Mouse (Mus musculus): ENCODE results near the gene Hmcn2. TPM values are rescaled to one million over a fixed set of nuclear protein-coding genes. Genes with fewer than 3 reads are reported as not detected.

Hmcn2 gene
- polyA plus RNA-seq, 1 experiment from 2014 or later, result 0.06 TPM

- Histone ChIP-seq H3K9me3 (replicated peaks) (no peaks in the 10 kb centered on the region), H3K4me3 (no peak overlapping the region), H3K4me2 (no peak overlapping the region), H3K27me3 (no peaks in the 10 kb centered on the region), H3K27ac (no peak overlapping the region), H3K36me3 (ENCODE audit: poor library complexity, severe bottlenecking) (peaks cover 90% of the 10 kb centered on the region), H3K4me1 (peaks cover 6% of the 10 kb centered on the region; the same call in 1 of the 2 replicates), H3K9ac (no peak overlapping the region)
- 93% methylated on average over 5 of the region's 5 CpGs for WGBS
- ATAC-seq, result no peak
Observed at GRCm38 (mm10) chr2:31284531-31284930, 29.7 kb upstream of the Hmcn2 start.

- H3K27ac ChIP-seq, result no peak overlapping the region
- H3K27me3 ChIP-seq, result no peaks in the 10 kb centered on the region
- H3K9me3 ChIP-seq (replicated peaks), result no peaks in the 10 kb centered on the region
- no peak overlapping the region for H3K4me3 ChIP-seq
- peaks cover 71% of the 10 kb centered on the region for H3K36me3 ChIP-seq (ENCODE audit: poor library complexity, severe bottlenecking)
- no peak for ATAC-seq
- H3K9ac ChIP-seq, result no peak overlapping the region
- WGBS, result 5% methylated on average over 6 of the region's 6 CpGs
- no peak overlapping the region for H3K4me2 ChIP-seq
- H3K4me1 ChIP-seq, result no peaks in the 10 kb centered on the region
Observed at GRCm38 (mm10) chr2:31291421-31291820, 22.8 kb upstream of the Hmcn2 start.

DNA sequence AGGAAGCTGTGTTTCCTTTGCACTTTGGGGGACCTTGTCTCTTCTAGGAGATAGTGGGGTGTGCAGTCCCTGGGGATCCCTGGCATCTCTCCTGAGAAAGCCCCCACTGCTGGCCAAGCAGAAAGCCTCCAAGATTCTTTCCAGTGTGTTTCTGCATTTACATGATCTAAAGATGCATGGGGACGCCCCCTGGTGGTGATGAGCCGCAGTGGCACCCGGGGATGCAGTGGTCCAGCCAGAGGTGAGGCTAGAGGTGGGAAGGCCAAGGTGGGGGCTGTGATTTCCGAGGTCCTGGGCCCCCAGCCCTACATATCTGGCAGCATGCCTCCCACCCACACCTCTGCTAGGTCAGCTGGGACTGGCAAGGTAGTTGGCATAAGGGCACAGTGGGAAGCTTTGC, 19.2 kb upstream of the Hmcn2 start:
- Histone ChIP-seq H3K36me3 (ENCODE audit: poor library complexity, severe bottlenecking) (peaks cover 36% of the 10 kb centered on the region), H3K4me3 (no peak overlapping the region), H3K27ac (no peak overlapping the region), H3K4me2 (no peak overlapping the region), H3K4me1 (peaks cover 5% of the 10 kb centered on the region), H3K27me3 (no peaks in the 10 kb centered on the region), H3K9ac (no peak overlapping the region), H3K9me3 (replicated peaks) (no peaks in the 10 kb centered on the region)
- 0% methylated on average over 4 of the region's 4 CpGs for WGBS
- ATAC-seq, result no peak

DNA sequence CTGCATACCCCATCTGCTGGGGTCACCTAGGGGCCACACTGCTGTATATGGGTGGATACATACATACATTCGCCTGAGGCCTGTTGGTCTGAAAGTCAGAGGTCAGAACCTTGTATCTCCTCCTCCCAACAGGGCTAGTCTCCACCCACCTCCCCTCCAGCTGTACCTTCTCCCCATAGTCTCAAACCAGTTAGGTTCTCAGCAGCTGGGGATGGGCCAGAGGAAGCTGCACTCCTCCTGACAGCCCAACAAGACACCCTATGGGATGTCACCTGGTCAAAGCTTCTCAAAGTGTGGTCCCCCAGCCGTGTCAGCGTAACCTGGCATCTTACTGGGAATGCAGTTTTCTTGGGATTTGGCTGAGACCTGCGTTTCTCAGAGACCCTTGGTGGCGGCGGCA, 17.8 kb upstream of the Hmcn2 start:
- no peak for ATAC-seq
- Histone ChIP-seq H3K27ac (no peak overlapping the region), H3K9me3 (replicated peaks) (no peaks in the 10 kb centered on the region), H3K4me1 (peaks cover 5% of the 10 kb centered on the region), H3K27me3 (no peaks in the 10 kb centered on the region), H3K9ac (no peak overlapping the region), H3K36me3 (ENCODE audit: poor library complexity, severe bottlenecking) (peaks cover 27% of the 10 kb centered on the region), H3K4me2 (no peak overlapping the region), H3K4me3 (no peak overlapping the region)
- 86% methylated on average over 6 of the region's 6 CpGs for WGBS

DNA sequence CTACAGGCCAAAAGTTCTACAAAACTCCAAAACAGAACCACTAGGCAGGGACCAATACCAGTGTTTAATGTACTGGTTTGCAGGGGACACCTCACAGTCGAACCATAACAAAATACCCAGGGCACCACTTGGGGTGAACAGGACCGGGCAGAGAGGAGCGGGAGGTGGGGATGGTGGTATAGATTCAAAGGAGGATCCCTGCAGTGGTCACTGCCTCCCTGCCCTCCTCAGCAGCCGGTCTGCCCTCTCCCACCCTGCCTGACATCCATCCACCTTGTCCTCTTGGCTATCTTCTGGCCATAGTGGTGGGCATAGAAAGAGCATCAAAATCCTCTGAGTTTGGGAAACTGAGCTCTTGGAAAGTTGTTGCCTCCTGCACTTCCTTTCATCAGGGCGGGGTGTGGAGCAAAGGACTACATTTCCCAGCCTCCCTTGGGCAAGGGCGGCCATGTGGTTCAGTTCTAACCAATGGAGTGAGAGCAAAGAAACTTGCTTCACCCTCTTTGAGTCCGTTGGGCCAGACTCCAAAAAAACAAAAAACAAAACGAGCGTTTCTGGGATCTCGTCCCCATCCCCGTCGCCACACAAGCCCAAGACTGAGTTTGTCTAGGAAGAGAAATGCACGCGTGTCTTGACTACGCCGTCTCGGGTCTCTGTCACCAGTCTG, 16.5 kb upstream of the Hmcn2 start:
- peak overlapping the region; percentile 59 for H3K4me2 ChIP-seq
- no peaks in the 10 kb centered on the region for H3K27me3 ChIP-seq
- H3K9ac ChIP-seq, result peak overlapping the region; percentile 59
- H3K4me1 ChIP-seq, result peaks cover 5% of the 10 kb centered on the region
- 1% methylated on average over 17 of the region's 17 CpGs for WGBS
- no peak overlapping the region for H3K27ac ChIP-seq
- H3K9me3 ChIP-seq (replicated peaks), result no peaks in the 10 kb centered on the region
- H3K36me3 ChIP-seq (ENCODE audit: poor library complexity, severe bottlenecking), result peaks cover 17% of the 10 kb centered on the region
- H3K4me3 ChIP-seq, result peak overlapping the region; percentile 43
- peak; percentile 90 for ATAC-seq

- peaks cover 5% of the 10 kb centered on the region for H3K4me1 ChIP-seq
- H3K27ac ChIP-seq, result no peak overlapping the region
- 31% methylated on average over 4 of the region's 4 CpGs for WGBS
- 0 out of 2 replicates have a peak, but pooled peaks have one; percentile 14 for ATAC-seq
- H3K4me3 ChIP-seq, result no peak overlapping the region
- H3K9ac ChIP-seq, result no peak overlapping the region
- H3K9me3 ChIP-seq (replicated peaks), result no peaks in the 10 kb centered on the region
- H3K36me3 ChIP-seq (ENCODE audit: poor library complexity, severe bottlenecking), result peaks cover 7% of the 10 kb centered on the region
- no peaks in the 10 kb centered on the region for H3K27me3 ChIP-seq
- peak overlapping the region; percentile 59 for H3K4me2 ChIP-seq
Observed at GRCm38 (mm10) chr2:31298814-31299213, 15.4 kb upstream of the Hmcn2 start.

- no peaks in the 10 kb centered on the region for H3K9me3 ChIP-seq (replicated peaks)
- no peak overlapping the region for H3K9ac ChIP-seq
- no peak overlapping the region for H3K4me3 ChIP-seq
- ATAC-seq, result peak; percentile 9; the same call in 1 of the 2 replicates
- peak overlapping the region; percentile 28; the same call in 1 of the 2 replicates for H3K4me2 ChIP-seq
- no peak overlapping the region for H3K27ac ChIP-seq
- 0 out of 2 replicates have a peak, but pooled peaks cover 4% of the 10 kb centered on the region for H3K36me3 ChIP-seq (ENCODE audit: poor library complexity, severe bottlenecking)
- H3K4me1 ChIP-seq, result peaks cover 5% of the 10 kb centered on the region
- 27% methylated on average over 4 of the region's 4 CpGs for WGBS
- H3K27me3 ChIP-seq, result no peaks in the 10 kb centered on the region
Observed at GRCm38 (mm10) chr2:31299266-31299665, 14.9 kb upstream of the Hmcn2 start.

- no peaks in the 10 kb centered on the region for H3K9me3 ChIP-seq (replicated peaks)
- no peak for ATAC-seq
- WGBS, result 81% methylated on average over 10 of the region's 10 CpGs
- no peak overlapping the region for H3K4me2 ChIP-seq
- H3K9ac ChIP-seq, result no peak overlapping the region
- H3K4me1 ChIP-seq, result peaks cover 5% of the 10 kb centered on the region
- 0 out of 2 replicates have a peak, but pooled peaks cover 4% of the 10 kb centered on the region for H3K36me3 ChIP-seq (ENCODE audit: poor library complexity, severe bottlenecking)
- no peaks in the 10 kb centered on the region for H3K27me3 ChIP-seq
- H3K4me3 ChIP-seq, result no peak overlapping the region
- H3K27ac ChIP-seq, result no peak overlapping the region
Observed at GRCm38 (mm10) chr2:31299996-31300395, 14.2 kb upstream of the Hmcn2 start.

- Histone ChIP-seq H3K4me2 (no peak overlapping the region), H3K9ac (no peak overlapping the region), H3K4me3 (no peak overlapping the region), H3K27me3 (no peaks in the 10 kb centered on the region), H3K36me3 (ENCODE audit: poor library complexity, severe bottlenecking) (no peaks in the 10 kb centered on the region), H3K27ac (no peak overlapping the region), H3K9me3 (replicated peaks) (no peaks in the 10 kb centered on the region; the same call in 1 of the 2 replicates), H3K4me1 (peaks cover 5% of the 10 kb centered on the region)
- WGBS, result 82% methylated on average over 9 of the region's 9 CpGs
- ATAC-seq, result no peak
Observed at GRCm38 (mm10) chr2:31303177-31303576, 11.0 kb upstream of the Hmcn2 start.

DNA sequence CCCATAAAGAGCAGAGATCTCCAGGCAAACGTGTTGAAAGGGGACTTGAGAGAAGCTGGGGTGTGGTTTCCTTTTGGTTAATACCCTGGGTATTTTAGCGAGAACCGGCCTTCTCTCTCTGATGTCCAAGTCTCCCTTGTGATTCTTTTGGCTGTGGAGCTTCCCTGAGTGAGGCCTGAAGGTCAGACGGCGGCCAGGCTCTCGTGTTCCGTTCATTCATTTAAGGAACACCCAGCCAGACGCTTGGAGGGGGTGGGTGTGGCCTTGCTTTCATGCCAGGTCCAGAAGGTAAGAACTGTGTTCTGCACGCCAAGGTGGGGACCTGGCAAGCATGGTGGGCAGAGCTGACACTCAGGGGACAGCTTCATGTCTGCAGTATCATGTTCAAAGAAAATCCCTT, 10.0 kb upstream of the Hmcn2 start:
- Histone ChIP-seq H3K9ac (no peak overlapping the region), H3K4me2 (no peak overlapping the region), H3K9me3 (replicated peaks) (no peaks in the 10 kb centered on the region; the same call in 1 of the 2 replicates), H3K4me3 (no peak overlapping the region), H3K4me1 (no peaks in the 10 kb centered on the region; the same call in 1 of the 2 replicates), H3K27ac (no peak overlapping the region), H3K36me3 (ENCODE audit: poor library complexity, severe bottlenecking) (no peaks in the 10 kb centered on the region), H3K27me3 (no peaks in the 10 kb centered on the region)
- ATAC-seq, result no peak
- 82% methylated on average over 9 of the region's 9 CpGs for WGBS

DNA sequence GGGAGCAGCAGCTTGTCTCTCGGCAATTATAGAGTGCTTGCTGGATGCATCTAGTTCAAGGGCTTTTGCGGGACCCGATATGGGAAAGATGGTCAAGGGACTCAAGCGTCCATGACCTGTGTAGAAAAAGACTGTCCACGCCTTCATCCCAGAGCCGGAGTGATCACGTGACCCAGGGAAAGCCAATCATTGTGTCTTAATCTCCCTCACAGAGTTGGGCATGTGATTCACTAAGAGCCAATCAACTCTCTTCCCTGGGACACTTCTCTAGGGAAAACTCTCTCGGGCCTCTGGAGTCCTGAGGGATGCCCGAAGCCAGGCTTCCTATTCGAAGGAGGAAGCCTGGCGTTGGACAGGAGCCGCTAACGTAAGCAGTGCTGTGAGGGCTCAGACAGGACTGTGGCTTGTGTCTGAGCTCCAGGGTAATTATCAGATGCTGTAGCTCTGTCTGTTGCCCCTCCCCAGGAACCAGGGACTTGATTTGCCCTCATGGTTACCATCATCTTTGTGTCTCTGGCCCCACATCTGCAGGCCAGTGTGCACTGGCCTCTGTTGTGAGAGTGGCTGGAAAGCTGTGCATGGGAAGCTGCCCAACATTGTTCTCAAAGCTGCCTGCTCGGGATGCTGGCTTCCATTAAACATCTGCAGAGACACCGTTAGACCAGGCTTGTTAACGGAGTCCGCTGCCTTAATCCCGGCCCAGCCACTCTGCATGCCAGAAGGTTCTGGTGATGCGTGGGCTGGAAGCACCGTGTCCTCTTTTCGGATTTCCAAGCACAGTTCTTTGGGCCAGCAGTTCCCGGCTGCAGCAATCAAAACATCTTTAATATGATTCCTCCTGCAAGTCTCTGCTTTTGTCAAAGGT, 9.2 kb upstream of the Hmcn2 start:
- H3K27ac ChIP-seq, result no peak overlapping the region
- no peak overlapping the region for H3K4me2 ChIP-seq
- no peaks in the 10 kb centered on the region for H3K4me1 ChIP-seq
- no peaks in the 10 kb centered on the region; the same call in 1 of the 2 replicates for H3K9me3 ChIP-seq (replicated peaks)
- no peak overlapping the region for H3K9ac ChIP-seq
- no peak overlapping the region for H3K4me3 ChIP-seq
- 79% methylated on average over 22 of the region's 22 CpGs for WGBS
- H3K36me3 ChIP-seq (ENCODE audit: poor library complexity, severe bottlenecking), result no peaks in the 10 kb centered on the region
- ATAC-seq, result no peak
- H3K27me3 ChIP-seq, result no peaks in the 10 kb centered on the region

- H3K36me3 ChIP-seq (ENCODE audit: poor library complexity, severe bottlenecking), result no peaks in the 10 kb centered on the region
Observed at GRCm38 (mm10) chr2:31305684-31306083, 8.5 kb upstream of the Hmcn2 start.

More at GRCm38 (mm10) chr2:31305684-31306083, 8.5 kb upstream of the Hmcn2 start:
- no peak overlapping the region for H3K4me3 ChIP-seq
- no peaks in the 10 kb centered on the region; the same call in 1 of the 2 replicates for H3K9me3 ChIP-seq (replicated peaks)
- no peak overlapping the region for H3K9ac ChIP-seq
- 48% methylated on average over 4 of the region's 4 CpGs for whole genome bisulfite sequencing
- 0 out of 2 replicates have a peak, but pooled peaks cover 3% of the 10 kb centered on the region for H3K27me3 ChIP-seq
- no peak overlapping the region for H3K27ac ChIP-seq
- no peak overlapping the region for H3K4me2 ChIP-seq
- no peak for ATAC-seq
- H3K4me1 ChIP-seq, result no peaks in the 10 kb centered on the region

Data from forebrain, embryonic 13.5 days (tissue).